Mouse (Mus musculus): Measurements from ENCODE around the gene Sox8. TPM values are rescaled to one million over a fixed set of nuclear protein-coding genes. Genes with fewer than 3 reads are reported as not detected.

Gene Sox8
- polyA plus RNA-seq, 1 experiment from 2014 or later = 5.8 TPM

DNA sequence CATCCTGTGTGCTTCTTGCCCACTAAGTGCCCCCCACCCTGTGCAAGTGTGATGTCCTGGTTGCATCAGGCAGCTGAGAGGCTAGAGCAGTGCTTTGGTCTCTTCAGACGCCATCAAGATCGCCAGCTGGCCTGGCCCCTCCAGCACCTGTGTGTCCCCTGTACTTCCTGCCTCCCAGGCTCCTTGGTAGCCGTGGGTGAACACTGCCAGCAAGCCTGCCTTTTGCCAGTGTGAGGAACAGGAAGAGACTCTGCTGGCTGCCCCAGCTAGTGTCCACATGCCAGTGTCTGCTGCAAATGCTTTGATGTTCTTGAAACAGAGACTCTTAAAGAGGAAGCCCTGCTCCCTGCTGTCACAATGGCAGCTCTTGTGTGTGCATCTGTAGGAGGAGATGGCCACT, 27.1 kb upstream of the Sox8 start:
- no peaks in the 10 kb centered on the region for H3K9me3 ChIP-seq
- H3K27me3 ChIP-seq (replicated peaks) = no peaks in the 10 kb centered on the region
- H3K9ac ChIP-seq = no peak overlapping the region
- no peak overlapping the region for H3K27ac ChIP-seq
- no peak for ATAC-seq (ENCODE audit: insufficient read depth, low FRiP score, low read depth)
- no peak overlapping the region for H3K4me2 ChIP-seq
- WGBS = 67% methylated on average over 3 of the region's 3 CpGs
- H3K4me3 ChIP-seq (replicated peaks) = no peak overlapping the region
- H3K4me1 ChIP-seq = no peaks in the 10 kb centered on the region
- peaks cover 6% of the 10 kb centered on the region; the same call in 1 of the 2 replicates for H3K36me3 ChIP-seq

DNA sequence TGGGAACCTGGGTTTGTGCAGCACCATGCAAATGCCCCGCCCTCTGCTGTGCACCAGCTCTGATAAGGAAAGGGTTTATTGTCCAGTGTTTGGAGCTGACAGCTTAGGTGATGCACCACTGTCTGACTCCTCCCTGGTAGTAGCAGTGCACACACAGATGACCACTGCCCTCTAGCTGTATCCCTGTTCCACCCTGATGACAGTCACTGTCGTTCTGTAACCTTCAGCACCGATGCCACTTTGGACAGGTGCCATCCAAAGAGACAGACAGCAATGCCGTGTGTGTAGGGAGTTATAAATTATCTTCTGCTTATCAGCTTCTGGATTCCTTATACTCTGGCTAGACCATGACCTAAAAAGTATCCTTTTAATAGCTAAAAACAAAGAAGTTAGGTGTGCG, 25.0 kb upstream of the Sox8 start:
- no peaks in the 10 kb centered on the region for H3K4me1 ChIP-seq
- H3K27me3 ChIP-seq (replicated peaks) = no peaks in the 10 kb centered on the region
- H3K4me2 ChIP-seq = no peak overlapping the region
- peaks cover 9% of the 10 kb centered on the region; the same call in 1 of the 2 replicates for H3K36me3 ChIP-seq
- no peak overlapping the region for H3K9ac ChIP-seq
- H3K9me3 ChIP-seq = no peaks in the 10 kb centered on the region
- no peak for ATAC-seq (ENCODE audit: insufficient read depth, low FRiP score, low read depth)
- no peak overlapping the region for H3K4me3 ChIP-seq (replicated peaks)
- no peak overlapping the region for H3K27ac ChIP-seq
- WGBS = 72% methylated on average over 5 of the region's 5 CpGs

DNA sequence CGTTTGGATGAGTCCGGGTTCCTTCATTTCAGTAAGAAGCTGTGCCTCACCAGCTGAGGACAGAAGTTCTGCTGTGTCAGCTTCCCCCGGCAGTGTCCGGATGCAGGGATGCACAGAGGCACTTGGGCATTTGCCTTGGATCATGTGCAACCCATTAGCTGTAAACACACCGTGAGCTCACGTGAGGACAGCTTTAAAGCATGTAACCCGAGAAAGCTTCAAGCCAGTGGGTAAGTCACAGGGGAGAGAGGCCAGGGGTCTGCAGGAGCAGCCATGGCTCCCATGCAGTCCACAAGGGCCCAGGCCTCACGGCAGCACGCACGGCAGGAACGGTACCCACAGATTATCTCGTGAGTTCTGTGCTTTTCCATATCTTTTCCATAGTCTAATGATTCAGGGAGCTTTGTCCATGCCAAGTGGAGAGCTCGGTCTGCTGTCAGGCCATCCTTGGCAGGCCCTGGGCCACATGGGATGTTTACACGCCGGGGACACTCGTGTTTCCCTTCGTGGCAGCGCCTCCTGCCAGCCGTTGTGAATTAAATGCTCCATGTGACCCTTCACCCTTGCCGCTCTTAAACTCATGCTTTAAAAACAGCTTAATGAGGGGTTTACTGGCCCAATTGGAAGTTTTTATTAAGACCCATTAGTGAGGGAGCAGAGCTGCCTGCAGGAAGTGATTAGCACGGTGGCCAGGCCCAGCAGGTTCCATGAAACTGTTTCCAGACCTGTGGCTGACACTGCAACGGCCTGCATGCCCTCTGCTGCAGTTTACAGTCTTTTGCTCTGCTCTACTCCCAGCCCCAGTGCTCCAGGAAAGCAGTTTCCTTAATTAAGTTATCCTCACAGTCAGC, 23.1 kb upstream of the Sox8 start:
- Histone ChIP-seq H3K4me1 (no peaks in the 10 kb centered on the region), H3K9ac (no peak overlapping the region), H3K36me3 (peaks cover 10% of the 10 kb centered on the region; the same call in 1 of the 2 replicates), H3K27me3 (replicated peaks) (no peaks in the 10 kb centered on the region), H3K27ac (no peak overlapping the region), H3K9me3 (no peaks in the 10 kb centered on the region), H3K4me2 (no peak overlapping the region), H3K4me3 (replicated peaks) (no peak overlapping the region)
- WGBS = 59% methylated on average over 22 of the region's 22 CpGs
- ATAC-seq (ENCODE audit: insufficient read depth, low FRiP score, low read depth) = no peak

- Histone ChIP-seq H3K4me3 (replicated peaks) (no peak overlapping the region), H3K4me2 (no peak overlapping the region), H3K9ac (no peak overlapping the region), H3K9me3 (no peaks in the 10 kb centered on the region), H3K27me3 (replicated peaks) (no peaks in the 10 kb centered on the region), H3K4me1 (no peaks in the 10 kb centered on the region), H3K27ac (no peak overlapping the region), H3K36me3 (peaks cover 13% of the 10 kb centered on the region; the same call in 1 of the 2 replicates)
- 89% methylated on average over 6 of the region's 6 CpGs for WGBS
- no peak for ATAC-seq (ENCODE audit: insufficient read depth, low FRiP score, low read depth)
Observed at GRCm38 (mm10) chr17:25592336-25592735, 21.9 kb upstream of the Sox8 start.

DNA sequence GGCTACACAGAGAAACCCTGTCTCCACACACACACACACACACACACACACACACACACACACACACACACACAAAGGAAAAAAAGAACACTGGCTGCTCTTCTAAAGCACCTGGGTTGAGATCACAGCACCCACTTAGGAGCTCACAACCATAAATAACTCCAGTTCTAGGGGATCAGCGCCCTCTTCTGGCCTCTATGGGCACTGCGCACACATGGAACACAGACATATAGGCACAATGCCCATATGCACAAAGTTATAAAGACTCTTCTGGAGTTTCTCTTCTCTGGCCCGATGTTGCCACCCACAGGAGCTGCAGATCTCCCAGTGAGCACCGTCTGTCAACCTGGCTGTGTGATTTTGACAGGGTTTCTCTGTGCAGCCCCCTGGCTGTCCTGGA, 20.5 kb upstream of the Sox8 start:
- ATAC-seq (ENCODE audit: insufficient read depth, low FRiP score, low read depth) = no peak
- H3K4me2 ChIP-seq = no peak overlapping the region
- 0 out of 2 replicates have a peak, but pooled peaks cover 10% of the 10 kb centered on the region for H3K36me3 ChIP-seq
- H3K4me3 ChIP-seq (replicated peaks) = no peak overlapping the region
- H3K9ac ChIP-seq = no peak overlapping the region
- no peak overlapping the region for H3K27ac ChIP-seq
- H3K27me3 ChIP-seq (replicated peaks) = no peaks in the 10 kb centered on the region
- H3K4me1 ChIP-seq = no peaks in the 10 kb centered on the region
- WGBS = 80% methylated on average over 4 of the region's 4 CpGs
- H3K9me3 ChIP-seq = no peaks in the 10 kb centered on the region

DNA sequence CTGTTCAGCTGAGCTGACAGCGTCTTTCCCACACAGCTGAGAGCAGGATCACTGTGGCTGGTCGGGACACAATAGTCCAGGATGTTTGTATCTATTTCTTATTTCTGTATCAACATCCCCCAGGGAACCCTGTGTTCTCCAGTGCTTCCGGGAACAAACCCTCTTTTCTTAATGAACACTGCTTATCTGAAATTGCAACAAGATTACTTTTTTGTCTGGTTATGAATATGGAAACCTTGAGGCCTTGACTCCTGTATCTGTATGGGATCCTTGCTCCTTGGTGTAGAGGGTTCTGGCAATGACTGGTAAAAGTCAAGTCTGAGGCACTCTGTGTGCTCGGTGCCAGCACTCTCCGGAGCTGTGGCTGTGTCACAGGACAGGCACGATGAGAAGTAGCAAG, 19.6 kb upstream of the Sox8 start:
- no peak for ATAC-seq (ENCODE audit: insufficient read depth, low FRiP score, low read depth)
- Histone ChIP-seq H3K27me3 (replicated peaks) (no peaks in the 10 kb centered on the region), H3K36me3 (0 out of 2 replicates have a peak, but pooled peaks cover 18% of the 10 kb centered on the region), H3K9me3 (no peaks in the 10 kb centered on the region), H3K4me1 (no peaks in the 10 kb centered on the region), H3K4me3 (replicated peaks) (no peak overlapping the region), H3K4me2 (no peak overlapping the region), H3K27ac (no peak overlapping the region), H3K9ac (no peak overlapping the region)
- WGBS = 93% methylated on average over 6 of the region's 6 CpGs

- peaks cover 4% of the 10 kb centered on the region for H3K4me1 ChIP-seq
- no peaks in the 10 kb centered on the region for H3K27me3 ChIP-seq (replicated peaks)
- no peak overlapping the region for H3K27ac ChIP-seq
- no peak overlapping the region for H3K4me3 ChIP-seq (replicated peaks)
- peaks cover 21% of the 10 kb centered on the region; the same call in 1 of the 2 replicates for H3K36me3 ChIP-seq
- no peak for ATAC-seq (ENCODE audit: insufficient read depth, low FRiP score, low read depth)
- no peaks in the 10 kb centered on the region for H3K9me3 ChIP-seq
- H3K4me2 ChIP-seq = no peak overlapping the region
- 91% methylated on average over 9 of the region's 9 CpGs for WGBS
- no peak overlapping the region for H3K9ac ChIP-seq
Observed at GRCm38 (mm10) chr17:25584646-25585045, 14.2 kb upstream of the Sox8 start.

GRCm38 (mm10) chr17:25583858-25584257, 13.4 kb upstream of the Sox8 start:
- H3K4me1 ChIP-seq = peaks cover 5% of the 10 kb centered on the region
- 72% methylated on average over 8 of the region's 8 CpGs for WGBS
- no peak overlapping the region for H3K4me2 ChIP-seq
- H3K9me3 ChIP-seq = no peaks in the 10 kb centered on the region
- H3K27ac ChIP-seq = no peak overlapping the region
- H3K9ac ChIP-seq = no peak overlapping the region
- H3K36me3 ChIP-seq = peaks cover 21% of the 10 kb centered on the region; the same call in 1 of the 2 replicates
- no peaks in the 10 kb centered on the region for H3K27me3 ChIP-seq (replicated peaks)
- ATAC-seq (ENCODE audit: insufficient read depth, low FRiP score, low read depth) = no peak
- H3K4me3 ChIP-seq (replicated peaks) = no peak overlapping the region

DNA sequence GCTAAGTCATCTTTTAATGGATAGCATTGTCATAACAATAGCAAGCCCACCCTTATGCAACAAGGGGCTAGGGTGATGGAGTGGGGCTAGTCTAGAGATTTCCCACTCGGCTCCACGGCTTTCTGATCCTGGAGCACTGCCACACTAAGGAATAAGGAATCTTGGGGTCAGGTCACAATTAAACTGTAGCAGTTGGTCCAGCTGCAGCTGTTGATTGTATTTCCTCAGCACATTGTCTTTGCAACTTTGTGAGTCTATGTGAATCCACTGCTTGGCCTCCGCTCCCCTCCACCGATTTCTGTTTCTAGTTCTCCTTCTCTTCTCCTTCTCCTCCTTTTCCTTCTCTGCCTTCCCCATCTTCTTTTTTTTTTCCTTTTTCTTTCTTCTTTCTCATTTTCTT, 12.6 kb upstream of the Sox8 start:
- WGBS = 51% methylated on average over 4 of the region's 4 CpGs
- Histone ChIP-seq H3K9ac (no peak overlapping the region), H3K27ac (no peak overlapping the region), H3K4me2 (no peak overlapping the region), H3K36me3 (peaks cover 15% of the 10 kb centered on the region; the same call in 1 of the 2 replicates), H3K4me1 (peaks cover 10% of the 10 kb centered on the region), H3K4me3 (replicated peaks) (no peak overlapping the region), H3K27me3 (replicated peaks) (no peaks in the 10 kb centered on the region), H3K9me3 (no peaks in the 10 kb centered on the region)
- ATAC-seq (ENCODE audit: insufficient read depth, low FRiP score, low read depth) = no peak

GRCm38 (mm10) chr17:25582076-25582475, 11.6 kb upstream of the Sox8 start:
- 81% methylated on average over 8 of the region's 8 CpGs for WGBS
- ATAC-seq (ENCODE audit: insufficient read depth, low FRiP score, low read depth) = no peak
- Histone ChIP-seq H3K27ac (no peak overlapping the region), H3K4me2 (no peak overlapping the region), H3K4me3 (replicated peaks) (no peak overlapping the region), H3K36me3 (peaks cover 15% of the 10 kb centered on the region; the same call in 1 of the 2 replicates), H3K27me3 (replicated peaks) (no peaks in the 10 kb centered on the region), H3K4me1 (peaks cover 10% of the 10 kb centered on the region), H3K9ac (no peak overlapping the region), H3K9me3 (no peaks in the 10 kb centered on the region)

GRCm38 (mm10) chr17:25579332-25580047, 9.0 kb upstream of the Sox8 start:
- ATAC-seq (ENCODE audit: insufficient read depth, low FRiP score, low read depth) = peak; percentile 31; the same call in 1 of the 2 replicates
- peaks cover 16% of the 10 kb centered on the region for H3K4me1 ChIP-seq
- H3K9me3 ChIP-seq = no peaks in the 10 kb centered on the region
- peak overlapping the region; percentile 55 for H3K27ac ChIP-seq
- H3K9ac ChIP-seq = peak overlapping the region; percentile 59
- H3K4me2 ChIP-seq = peak overlapping the region; percentile 83
- no peaks in the 10 kb centered on the region for H3K27me3 ChIP-seq (replicated peaks)
- H3K36me3 ChIP-seq = peaks cover under 1% of the 10 kb centered on the region; the same call in 1 of the 2 replicates
- WGBS = 4% methylated on average over 21 of the region's 21 CpGs
- peak overlapping the region; percentile 75 for H3K4me3 ChIP-seq (replicated peaks)

- 1% methylated on average over 31 of the region's 31 CpGs for WGBS
- peaks cover 16% of the 10 kb centered on the region for H3K4me1 ChIP-seq
Observed at GRCm38 (mm10) chr17:25578920-25579319, 8.4 kb upstream of the Sox8 start, which contains the start of gene Lmf1. TSS of gene Lmf1 (plus strand) at chr17:25579085.

More at GRCm38 (mm10) chr17:25578920-25579319, 8.4 kb upstream of the Sox8 start, which contains the start of gene Lmf1:
- peak; percentile 94 for ATAC-seq (ENCODE audit: insufficient read depth, low FRiP score, low read depth)
- Histone ChIP-seq H3K9me3 (no peaks in the 10 kb centered on the region), H3K27me3 (replicated peaks) (no peaks in the 10 kb centered on the region), H3K4me2 (peak within 1 kb of the TSS; percentile 83), H3K4me3 (replicated peaks) (peak within 1 kb of the TSS; percentile 75), H3K36me3 (no peaks in the 10 kb centered on the region), H3K9ac (peak within 1 kb of the TSS; percentile 59), H3K27ac (peak within 1 kb of the TSS; percentile 55)
